Mouse (Mus musculus) frontal cortex, postnatal 14 days (tissue): ENCODE results near the gene Cep83.

Experiments used
- DNase-seq, 2 experiments: peaks; one replicate each; pipeline ENCODE4 v3.0.0; 2022; ENCODE audit warnings: low spot score in 2 of 2

Cep83 gene

GRCm38 (mm10) chr10:94777576-94777975 is 89.1 kb downstream of the Cep83 start:
- no peak for DNase-seq

- DNase-seq: no peak
Observed at GRCm38 (mm10) chr10:94779319-94779718, 90.9 kb downstream of the Cep83 start.

- no peak for DNase-seq
Observed at GRCm38 (mm10) chr10:94780618-94781262, 92.3 kb downstream of the Cep83 start.

GRCm38 (mm10) chr10:94789205-94789604 is 100.8 kb downstream of the Cep83 start:
- DNase-seq: no peak

- no peak for DNase-seq
Observed at GRCm38 (mm10) chr10:94793914-94794313, 105.5 kb downstream of the Cep83 start.

- DNase-seq: no peak
Observed at GRCm38 (mm10) chr10:94794666-94795244, 106.3 kb downstream of the Cep83 start.

GRCm38 (mm10) chr10:94798128-94798527 is 109.7 kb downstream of the Cep83 start:
- DNase-seq: no peak

- DNase-seq: no peak
Observed at GRCm38 (mm10) chr10:94799485-94800239, 111.2 kb downstream of the Cep83 start.

GRCm38 (mm10) chr10:94800677-94801354 is 112.4 kb downstream of the Cep83 start:
- no peak for DNase-seq

GRCm38 (mm10) chr10:94804029-94804908 is 115.8 kb downstream of the Cep83 start:
- no peak for DNase-seq

GRCm38 (mm10) chr10:94804909-94805220 is 116.4 kb downstream of the Cep83 start:
- DNase-seq: no peak

GRCm38 (mm10) chr10:94807323-94807722 is 118.9 kb downstream of the Cep83 start:
- no peak for DNase-seq

GRCm38 (mm10) chr10:94808275-94808674 is 119.8 kb downstream of the Cep83 start:
- DNase-seq: no peak

- DNase-seq: no peak
Observed at GRCm38 (mm10) chr10:94809946-94810472, 121.6 kb downstream of the Cep83 start.

- DNase-seq: no peak
Observed at GRCm38 (mm10) chr10:94811907-94812851, 123.7 kb downstream of the Cep83 start.

- DNase-seq: no peak
Observed at GRCm38 (mm10) chr10:94818127-94818526, 129.7 kb downstream of the Cep83 start.

GRCm38 (mm10) chr10:94818781-94819665 is 130.6 kb downstream of the Cep83 start:
- no peak for DNase-seq

GRCm38 (mm10) chr10:94823971-94824760 is 135.7 kb downstream of the Cep83 start:
- DNase-seq: no peak
